Mouse (Mus musculus) kidney, adult 18-20 months (tissue): ENCODE data around the gene Vhl.

Experiments used
- DNase-seq: peaks from one replicate; pipeline ENCODE4 v3.0.0; 2021

The Vhl gene

GRCm38 (mm10) chr6:113623941-113624751, at the start of gene Vhl:
Gene Vhl, plus strand, starts transcription at chr6:113623959.
- DNase-seq: peak; percentile 90

GRCm38 (mm10) chr6:113576044-113576443, 47.7 kb upstream of the Vhl start:
- no peak for DNase-seq

DNA sequence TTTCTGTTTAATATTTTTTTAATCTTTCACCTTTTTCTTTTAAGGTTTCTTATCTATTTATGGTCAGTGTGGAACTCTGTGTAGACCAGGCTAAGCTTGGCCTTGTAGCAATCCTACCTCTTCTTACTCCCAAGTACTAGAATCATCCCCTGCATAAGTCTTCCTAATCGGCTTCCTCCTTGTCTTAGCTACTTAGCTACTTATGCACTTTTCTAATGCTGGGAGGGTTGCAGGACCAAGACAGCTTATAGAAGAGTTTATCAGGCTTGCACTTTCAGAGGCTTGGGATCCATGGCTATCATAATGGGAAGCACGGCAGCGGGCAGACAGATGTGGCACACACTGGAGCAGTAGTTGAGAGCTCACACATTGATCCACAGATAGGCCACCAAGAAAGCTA, 44.5 kb upstream of the Vhl start:
- no peak for DNase-seq

- no peak for DNase-seq
Measured at GRCm38 (mm10) chr6:113583023-113583422, 40.7 kb upstream of the Vhl start.

DNA sequence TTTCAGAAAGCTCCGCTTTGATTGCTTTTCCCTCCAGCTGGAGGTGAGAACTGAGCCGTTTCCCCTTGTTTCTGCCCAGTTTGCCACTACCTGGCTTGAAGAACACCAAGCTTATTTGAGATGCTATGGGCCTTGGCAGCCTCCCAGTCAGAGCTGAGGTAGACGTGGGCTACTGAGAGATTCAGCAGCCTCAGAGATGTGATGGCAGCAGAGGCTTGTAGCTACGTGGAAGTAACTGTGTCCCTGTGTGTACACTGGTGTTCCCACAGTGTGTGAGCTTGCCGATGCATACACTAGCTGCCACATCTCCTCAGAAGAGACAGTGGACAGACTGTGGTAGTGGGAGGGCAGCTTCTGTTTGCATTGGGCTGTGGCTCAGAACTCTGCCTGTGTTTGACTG, 38.7 kb upstream of the Vhl start:
- DNase-seq: no peak

- DNase-seq: peak; percentile 80
Measured at GRCm38 (mm10) chr6:113586466-113587183, 37.1 kb upstream of the Vhl start.

DNA sequence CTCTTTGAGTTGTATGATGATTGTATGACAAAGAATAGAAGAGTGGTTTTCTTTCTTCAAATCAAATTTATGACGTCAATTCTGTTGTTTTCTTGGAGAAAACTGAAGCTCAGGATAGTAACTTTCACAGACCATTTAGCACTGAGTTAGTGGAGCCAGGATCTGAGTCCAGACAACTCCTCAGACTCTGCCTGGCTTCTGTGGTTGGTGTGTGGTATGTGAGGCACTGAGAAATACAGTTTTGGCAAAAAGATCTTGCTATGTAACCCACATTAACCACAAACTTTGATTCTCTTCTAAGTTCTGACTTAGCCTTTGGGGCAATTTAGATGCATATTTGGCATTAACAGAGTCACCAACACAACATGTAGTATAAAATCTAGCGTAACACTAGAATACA, 31.1 kb upstream of the Vhl start:
- DNase-seq: no peak

GRCm38 (mm10) chr6:113597945-113598344, 25.8 kb upstream of the Vhl start:
- no peak for DNase-seq

- DNase-seq: no peak
Measured at GRCm38 (mm10) chr6:113599833-113600232, 23.9 kb upstream of the Vhl start.

GRCm38 (mm10) chr6:113600543-113601139, 23.1 kb upstream of the Vhl start, which contains the start of gene Fancd2os:
Gene Fancd2os, minus strand, starts transcription at chr6:113600715.
- DNase-seq: no peak

- DNase-seq: no peak
Measured at GRCm38 (mm10) chr6:113602821-113603220, 20.9 kb upstream of the Vhl start.

DNA sequence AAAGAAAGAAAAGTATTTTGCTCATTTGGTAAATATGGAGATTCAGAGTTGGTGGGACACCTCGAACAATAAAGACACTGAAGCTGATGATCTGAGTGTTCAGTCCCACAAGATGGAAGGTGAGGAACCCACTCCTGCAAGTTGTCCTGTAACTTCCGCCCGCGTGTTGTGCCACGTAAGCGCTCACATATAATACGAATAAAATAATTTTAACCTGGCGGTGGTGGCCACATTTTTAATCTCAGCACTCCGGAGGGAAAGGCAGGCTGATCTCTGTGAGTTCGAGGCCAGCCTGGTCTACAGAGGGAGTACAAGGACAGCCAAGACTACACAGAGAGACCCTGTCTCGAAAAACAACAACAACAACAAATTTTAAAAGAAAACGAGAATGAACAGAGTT, 19.8 kb upstream of the Vhl start:
- DNase-seq: no peak

GRCm38 (mm10) chr6:113604432-113605223, 19.1 kb upstream of the Vhl start, which contains the start of gene Brk1:
Gene Brk1, plus strand, starts transcription at chr6:113604772.
- peak; percentile 91 for DNase-seq

- DNase-seq: no peak
Measured at GRCm38 (mm10) chr6:113605224-113605545, 18.6 kb upstream of the Vhl start.

DNA sequence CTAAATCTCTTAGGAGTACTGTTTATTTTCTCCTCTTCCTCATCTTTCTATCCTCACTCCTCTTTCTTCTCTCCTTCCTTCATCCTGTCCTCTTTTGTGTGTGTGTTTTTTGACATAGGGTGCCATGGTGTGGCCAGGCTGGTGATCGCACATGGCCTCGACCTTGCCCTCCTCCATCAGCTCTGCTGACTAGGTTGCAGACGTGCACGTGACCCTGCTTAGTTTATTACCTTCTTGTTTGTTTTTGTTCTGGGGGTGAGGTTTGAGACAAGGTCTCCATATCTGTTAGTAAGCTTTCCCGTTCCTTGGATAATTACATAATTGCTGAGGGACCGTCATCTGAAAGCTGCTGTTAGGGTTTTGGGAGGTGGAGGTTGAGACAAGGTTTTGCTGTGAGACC, 14.9 kb upstream of the Vhl start:
- DNase-seq: no peak

DNA sequence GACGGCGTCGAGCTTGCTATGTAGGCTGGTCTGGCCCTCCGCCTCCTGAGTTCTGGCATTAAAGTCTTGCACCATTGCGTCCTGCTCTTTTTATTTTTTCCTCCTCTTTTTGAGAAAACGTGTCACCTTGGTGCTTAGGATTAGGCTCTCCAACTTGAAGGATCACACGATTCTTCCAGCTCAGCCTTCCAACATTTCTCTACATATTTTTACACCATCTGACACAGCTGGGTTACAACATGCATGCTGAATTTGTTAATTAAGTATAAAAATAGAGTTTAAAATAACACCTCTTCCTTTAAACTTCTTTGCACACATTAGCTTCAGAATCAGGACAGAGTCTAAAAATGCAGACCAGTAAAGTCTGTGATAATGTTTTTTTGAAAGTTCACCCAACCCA, 14.5 kb upstream of the Vhl start:
- DNase-seq: no peak

- no peak for DNase-seq
Measured at GRCm38 (mm10) chr6:113612258-113612969, 11.3 kb upstream of the Vhl start.

GRCm38 (mm10) chr6:113614152-113614551, 9.6 kb upstream of the Vhl start:
- no peak for DNase-seq

- DNase-seq: no peak
Measured at GRCm38 (mm10) chr6:113614997-113615396, 8.8 kb upstream of the Vhl start.

GRCm38 (mm10) chr6:113615489-113615888, 8.3 kb upstream of the Vhl start:
- no peak for DNase-seq

GRCm38 (mm10) chr6:113623386-113623785, 373 bp upstream of the Vhl start:
- no peak for DNase-seq

DNA sequence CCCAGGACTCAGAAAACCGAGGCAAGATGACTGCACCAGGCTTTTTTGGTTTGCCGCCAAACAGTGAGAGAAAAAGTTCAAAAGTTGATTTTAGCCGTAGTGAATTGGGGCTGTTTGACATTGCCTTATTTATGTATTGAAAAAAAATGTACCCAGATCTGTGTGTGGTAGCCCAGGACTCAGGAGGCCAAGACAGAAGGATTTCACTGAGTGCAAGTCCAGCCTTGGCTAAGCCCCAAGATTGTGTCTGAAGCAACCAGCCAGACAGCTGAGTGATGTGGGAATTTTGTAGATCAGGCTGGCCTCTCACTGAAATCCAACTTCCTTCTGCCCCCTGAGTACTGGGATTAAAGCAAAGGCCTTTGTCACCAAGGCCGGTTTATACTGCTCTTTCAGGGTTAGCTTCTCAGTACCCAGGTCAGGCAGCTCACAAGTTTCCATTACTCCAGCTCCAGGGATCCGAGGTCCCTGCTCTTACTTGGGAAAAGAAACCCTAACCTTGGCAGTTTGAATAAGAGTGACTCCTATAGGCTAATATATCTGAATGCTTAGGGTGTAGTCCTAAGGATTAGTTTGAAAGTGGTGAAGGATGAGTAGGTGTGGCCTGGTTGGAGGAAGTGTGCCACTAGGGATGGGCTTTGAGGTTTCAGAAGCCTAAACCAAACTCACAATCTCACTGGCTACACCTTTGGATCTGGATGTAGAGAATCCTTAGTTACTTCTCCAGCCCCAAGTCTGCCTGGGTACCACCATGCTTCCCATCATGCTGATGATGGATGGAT, 1.4 kb downstream of the Vhl start:
- peak; percentile 19 for DNase-seq
